Mouse (Mus musculus): ENCODE measurements around the gene Hist2h3c2. TPM values are rescaled to one million over a fixed set of nuclear protein-coding genes. Genes with fewer than 3 reads are reported as not detected.

Hist2h3c2 gene
- total and polyA plus RNA-seq, 3 experiments: 21.8 to 59.6 (median 28.5) TPM

GRCm38 (mm10) chr3:96197129-96197749 lies 41.7 kb downstream of the Hist2h3c2 start:
- DNase-seq: peak; percentile 93

DNA sequence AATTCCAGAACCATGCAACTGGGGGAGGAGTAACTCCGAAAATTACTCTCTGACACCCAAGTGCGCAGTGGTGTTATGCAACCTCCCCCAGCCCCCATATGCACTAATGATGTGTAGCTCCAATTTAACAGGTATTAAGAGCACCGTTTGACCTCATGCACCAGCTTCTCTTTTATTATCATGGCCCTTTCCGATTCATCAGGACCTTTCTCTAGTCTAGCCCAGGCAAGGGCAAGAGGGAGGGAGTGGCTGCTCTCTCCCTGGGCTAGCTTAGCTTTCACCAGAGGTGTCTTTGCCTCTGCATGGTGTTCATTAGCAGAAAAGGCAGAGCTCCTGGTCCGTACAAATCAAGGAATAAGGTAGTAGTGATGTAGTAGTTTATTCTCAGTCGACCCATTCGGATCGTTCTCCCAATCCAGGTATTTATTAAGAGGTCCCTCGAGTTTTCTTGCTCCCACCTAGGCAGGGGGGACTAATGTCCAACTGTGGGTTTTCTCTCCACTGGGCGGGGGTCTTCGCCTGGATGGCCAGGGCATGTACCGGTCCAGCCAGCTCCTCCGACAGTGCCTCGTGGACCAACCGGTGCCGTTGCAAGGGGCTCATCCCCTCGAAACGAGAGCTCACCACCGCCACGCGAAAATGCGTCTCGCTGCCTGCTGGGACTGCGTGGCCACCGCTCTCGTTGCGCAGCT lies 42.3 kb downstream of the Hist2h3c2 start:
- DNase-seq: no peak

- DNase-seq: no peak
Observed at GRCm38 (mm10) chr3:96195616-96196313, 43.2 kb downstream of the Hist2h3c2 start.

DNA sequence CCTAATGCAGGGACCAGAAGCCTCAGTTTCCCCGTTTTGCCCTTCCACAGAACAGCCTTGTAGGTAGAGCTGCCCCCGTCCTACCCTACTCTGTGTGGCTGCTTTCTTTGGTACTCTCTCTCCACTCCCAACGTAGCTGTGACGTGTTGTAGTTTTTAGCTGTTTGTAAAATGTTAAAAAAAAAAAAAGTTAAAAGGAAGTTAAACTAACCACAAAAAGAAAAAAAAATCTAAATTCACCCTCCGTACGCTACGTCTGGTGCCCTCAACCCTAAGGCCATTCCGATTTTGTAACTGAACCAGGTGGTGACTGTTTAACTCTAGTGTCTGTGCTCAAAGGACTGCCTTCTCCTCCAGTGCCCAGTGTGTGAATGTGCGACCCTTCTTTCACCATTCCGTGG lies 44.0 kb downstream of the Hist2h3c2 start:
- no peak for DNase-seq

GRCm38 (mm10) chr3:96192977-96193376 lies 46.0 kb downstream of the Hist2h3c2 start:
- no peak for DNase-seq

Small RNA genes lying within 50 kb of the gene (microRNA-seq; reads per million reads assigned to microRNA genes)
- gene Gm44492 (0 reads per million in 2 experiments), gene Gm47311 (0 reads per million in 2 experiments), gene Gm47313 (0 reads per million in 2 experiments)

Other genes with a start within 250 kb of the Hist2h3c2 start
- gene Plekho1, start 243.1 kb downstream of the Hist2h3c2 start, total RNA-seq (2021): 10 to 100 TPM; 12.9 to 24.7 TPM
- 13.8 and 14.0 TPM in 2 replicates for gene Plekho1, start 243.1 kb downstream of the Hist2h3c2 start, polyA plus RNA-seq (2012; rRNA removed)
- 10 to 100 TPM; 38.3 to 39.4 TPM for gene Vps45, start 180.7 kb downstream of the Hist2h3c2 start, total RNA-seq (2021)
- gene Vps45, start 180.7 kb downstream of the Hist2h3c2 start, polyA plus RNA-seq (2012; rRNA removed): 2.6 and 3.0 TPM in 2 replicates
- 10 to 100 TPM; 25.0 to 38.2 TPM for gene Otud7b, start 134.6 kb downstream of the Hist2h3c2 start, total RNA-seq (2021)
- 16.3 and 19.7 TPM in 2 replicates for gene Otud7b, start 134.6 kb downstream of the Hist2h3c2 start, polyA plus RNA-seq (2012; rRNA removed)
- gene Mtmr11, start 77.1 kb downstream of the Hist2h3c2 start, total RNA-seq (2021): 10 to 100 TPM; 27.4 to 34.6 TPM
- gene Mtmr11, start 77.1 kb downstream of the Hist2h3c2 start, polyA plus RNA-seq (2012; rRNA removed): 15.0 and 20.5 TPM in 2 replicates
- 10 to 100 TPM; 49.4 to 55.2 TPM for gene Sf3b4, start 66.8 kb downstream of the Hist2h3c2 start, total RNA-seq (2021)
- gene Sf3b4, start 66.8 kb downstream of the Hist2h3c2 start, polyA plus RNA-seq (2012; rRNA removed): 169 and 183 TPM in 2 replicates
- 10 to 100 TPM in 1 of 2 experiments, 1 to 10 TPM in 1; 5.7 to 14.1 TPM for gene Sv2a, start 58.0 kb downstream of the Hist2h3c2 start, total RNA-seq (2021)
- gene Sv2a, start 58.0 kb downstream of the Hist2h3c2 start, polyA plus RNA-seq (2012; rRNA removed): 3.3 and 3.6 TPM in 2 replicates
- 10 to 100 TPM; 29.6 to 38.9 TPM for gene Bola1, start 19.4 kb downstream of the Hist2h3c2 start, total RNA-seq (2021)
- gene Bola1, start 19.4 kb downstream of the Hist2h3c2 start, polyA plus RNA-seq (2012; rRNA removed): 95.5 and 96.5 TPM in 2 replicates
- gene Hist2h2ab, start 19.3 kb downstream of the Hist2h3c2 start, total RNA-seq (2021): 1 to 10 TPM; 3.1 to 8.3 TPM
- 0.93 and 4.7 TPM in 2 replicates for gene Hist2h2ab, start 19.3 kb downstream of the Hist2h3c2 start, polyA plus RNA-seq (2012; rRNA removed)
- 10 to 100 TPM; 41.3 to 58.9 TPM for gene Hist2h2ac, start 18.2 kb downstream of the Hist2h3c2 start, total RNA-seq (2021)
- 5.1 TPM in 2 replicates for gene Hist2h2ac, start 18.2 kb downstream of the Hist2h3c2 start, polyA plus RNA-seq (2012; rRNA removed)
- gene Hist2h2be, start 18.0 kb downstream of the Hist2h3c2 start, total RNA-seq (2021): 10 to 100 TPM; 15.6 to 23.5 TPM
- gene Hist2h2be, start 18.0 kb downstream of the Hist2h3c2 start, polyA plus RNA-seq (2012; rRNA removed): 6.1 and 6.4 TPM in 2 replicates
- gene Hist2h2aa2, start 1.1 kb upstream of the Hist2h3c2 start, total RNA-seq (2021): 100 to 1,000 TPM; 493 to 563 TPM
- 686 and 751 TPM in 2 replicates for gene Hist2h2aa2, start 1.1 kb upstream of the Hist2h3c2 start, polyA plus RNA-seq (2012; rRNA removed)
- gene Hist2h2aa1, start 6.4 kb upstream of the Hist2h3c2 start, total RNA-seq (2021): 10 to 100 TPM in 1 of 2 experiments, not detected in 1; 21.4 TPM
- 503 and 643 TPM in 2 replicates for gene Hist2h2aa1, start 6.4 kb upstream of the Hist2h3c2 start, polyA plus RNA-seq (2012; rRNA removed)
- gene Hist2h3c1, start 7.6 kb upstream of the Hist2h3c2 start, total RNA-seq (2021): 1 to 10 TPM in 1 of 2 experiments, not detected in 1; 2.0 TPM
- gene Hist2h3c1, start 7.6 kb upstream of the Hist2h3c2 start, polyA plus RNA-seq (2012; rRNA removed): not detected in 2 replicates
- 10 to 100 TPM; 15.2 to 26.7 TPM for gene Hist2h4, start 24.2 kb upstream of the Hist2h3c2 start, total RNA-seq (2021)
- gene Hist2h4, start 24.2 kb upstream of the Hist2h3c2 start, polyA plus RNA-seq (2012; rRNA removed): 2.7 and 2.8 TPM in 2 replicates
- gene Hist2h3b, start 29.5 kb upstream of the Hist2h3c2 start, total RNA-seq (2021): 10 to 100 TPM; 50.8 to 65.4 TPM
- gene Hist2h3b, start 29.5 kb upstream of the Hist2h3c2 start, polyA plus RNA-seq (2012; rRNA removed): 30.9 and 38.0 TPM in 2 replicates
- gene Hist2h2bb, start 30.6 kb upstream of the Hist2h3c2 start, total RNA-seq (2021): 10 to 100 TPM; 61.7 to 85.5 TPM
- 0.93 TPM in 1 of 2 replicates, not detected in the other for gene Hist2h2bb, start 30.6 kb upstream of the Hist2h3c2 start, polyA plus RNA-seq (2012; rRNA removed)
- 1 to 10 TPM; 1.9 to 2.1 TPM for gene Fcgr1, start 54.8 kb upstream of the Hist2h3c2 start, total RNA-seq (2021)
- gene Fcgr1, start 54.8 kb upstream of the Hist2h3c2 start, polyA plus RNA-seq (2012; rRNA removed): 2.2 and 2.3 TPM in 2 replicates
- gene BC107364, start 213.2 kb upstream of the Hist2h3c2 start, total RNA-seq (2021): not detected
- gene BC107364, start 213.2 kb upstream of the Hist2h3c2 start, polyA plus RNA-seq (2012; rRNA removed): not detected in 2 replicates